Mouse (Mus musculus) cerebellum, postnatal 4 days (tissue): ENCODE results near the gene Pipox.

ENCODE experiments used
- DNase-seq, 2 experiments: peaks; one replicate each; pipeline ENCODE4 v3.0.0; 2022; ENCODE audit warnings: low spot score in 2 of 2, mixed read lengths in 1 of 2

Gene Pipox

DNA sequence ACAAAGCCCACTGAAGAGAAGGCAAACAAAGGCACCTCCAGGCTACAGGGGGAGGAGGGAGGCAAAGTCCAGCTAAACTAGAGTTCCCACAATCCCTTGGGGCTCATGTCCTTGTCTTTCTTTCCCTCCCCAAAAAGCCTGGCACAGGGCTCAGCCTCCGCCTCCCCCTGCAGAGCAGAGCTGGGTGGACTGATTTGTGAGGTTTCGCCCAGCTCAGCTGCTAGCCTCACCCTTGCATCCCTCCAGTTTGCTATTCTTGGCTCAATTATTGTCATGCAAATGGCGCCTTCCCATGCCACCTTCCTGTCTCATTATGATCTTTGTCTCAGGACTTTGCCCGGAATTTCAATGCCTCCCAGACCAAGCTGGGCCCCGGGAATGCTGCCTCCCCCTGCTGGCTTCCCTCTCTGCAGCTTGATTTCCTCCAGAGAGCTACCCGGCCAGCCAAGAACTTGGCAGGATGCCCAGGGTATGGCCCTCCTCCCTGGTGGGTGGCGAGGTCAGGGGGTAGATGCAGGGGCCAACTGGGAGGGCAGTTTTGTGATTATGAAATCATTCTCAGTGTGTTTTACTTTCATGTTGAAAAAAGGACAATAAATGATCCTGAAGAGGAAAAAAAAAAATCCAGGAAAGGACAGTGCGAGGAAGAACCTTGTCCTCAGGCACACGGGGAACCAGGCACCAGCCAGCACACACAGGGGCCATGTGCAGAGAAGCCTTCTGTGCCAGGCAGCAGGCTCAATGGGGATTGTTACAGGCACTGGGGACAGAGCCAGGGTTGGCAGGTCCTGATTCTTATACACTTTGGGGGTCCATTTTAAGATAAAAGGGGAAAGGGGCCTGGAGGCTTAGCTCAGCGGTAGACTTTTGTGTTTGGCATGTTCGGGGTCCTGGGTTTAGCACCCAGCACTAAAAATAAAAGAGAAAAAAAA lies at the start of gene Pipox:
Pipox (minus strand) TSS at position 310 of the 932 bp plus-strand sequence.
- DNase-seq, result peak; percentile 69 to 83

DNA sequence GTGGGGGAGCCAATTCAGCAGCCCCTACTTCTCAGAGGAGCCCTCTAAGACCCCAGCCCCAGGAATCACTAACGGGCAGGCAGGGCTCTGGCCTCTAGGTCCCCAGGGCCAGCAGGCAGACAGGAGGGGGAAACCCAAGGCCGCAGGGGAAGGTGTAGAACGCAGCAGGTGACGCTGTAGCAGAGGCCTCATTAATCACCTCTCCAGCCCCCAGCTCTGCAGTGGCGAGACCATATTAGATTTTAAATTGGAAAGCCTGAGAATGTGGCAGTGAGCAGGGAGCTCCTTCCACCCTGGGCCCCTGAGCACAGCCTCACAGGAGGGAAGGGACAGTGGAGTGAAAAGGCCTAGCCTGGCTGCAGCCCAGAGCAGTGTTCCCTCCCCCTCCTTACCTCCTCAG lies 48.3 kb upstream of the Pipox start:
- no peak for DNase-seq

DNA sequence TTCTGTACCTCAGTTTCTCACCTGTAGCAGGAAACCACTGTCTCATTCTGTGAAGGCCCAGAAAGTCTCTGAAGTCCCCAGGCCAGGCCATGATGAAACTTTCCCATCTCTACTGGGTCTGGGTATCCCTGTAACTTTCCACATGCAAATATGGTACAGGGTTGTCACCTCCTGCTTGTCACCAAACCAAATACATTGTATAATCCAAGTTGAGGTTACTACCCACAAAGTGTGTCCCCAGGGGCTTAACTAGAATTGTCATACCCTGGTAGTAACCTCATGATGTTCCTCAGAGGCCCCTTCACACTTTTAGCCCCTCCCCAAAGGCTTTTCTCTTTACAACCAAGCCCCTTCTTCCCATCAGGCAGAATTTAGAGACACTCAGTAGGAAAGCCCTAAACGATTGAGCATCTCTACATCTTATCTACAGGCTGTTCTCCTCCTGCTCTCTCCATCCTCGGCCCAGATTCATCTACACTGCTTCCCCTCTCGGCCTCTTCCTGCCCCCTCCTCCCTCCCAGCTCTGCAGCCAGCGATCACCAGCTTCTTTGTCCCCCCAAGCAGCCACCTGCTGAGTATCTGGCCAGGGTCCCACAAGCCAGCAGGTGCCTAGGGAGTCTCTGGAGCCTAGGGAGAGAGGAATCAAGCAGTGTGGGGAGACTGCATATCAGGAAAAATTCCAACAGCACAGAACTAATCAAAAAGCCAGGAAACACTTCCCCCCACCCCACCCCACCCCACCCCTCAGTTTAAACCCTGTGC lies 43.9 kb upstream of the Pipox start:
- no peak for DNase-seq

DNA sequence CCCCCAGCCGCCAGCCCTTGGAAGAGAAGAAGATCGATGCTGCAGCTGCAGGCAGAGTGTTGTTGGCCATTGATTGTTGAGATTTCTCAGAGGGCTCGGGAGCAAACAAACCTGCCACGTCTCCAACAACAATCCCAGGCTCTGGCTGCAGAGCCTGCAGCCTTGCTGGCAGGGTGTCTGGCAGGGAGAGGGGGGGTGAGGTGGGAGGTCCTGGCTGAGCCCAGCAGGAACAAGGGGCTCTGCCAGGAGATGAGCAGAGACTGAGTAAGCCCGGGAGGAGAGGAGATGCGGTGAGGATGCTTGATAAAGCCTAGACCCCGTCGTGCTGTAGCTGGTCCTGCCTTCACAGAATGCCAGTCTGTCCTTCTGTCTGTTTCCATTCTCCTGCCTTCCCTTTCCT lies 43.0 kb upstream of the Pipox start:
- DNase-seq, result no peak

DNA sequence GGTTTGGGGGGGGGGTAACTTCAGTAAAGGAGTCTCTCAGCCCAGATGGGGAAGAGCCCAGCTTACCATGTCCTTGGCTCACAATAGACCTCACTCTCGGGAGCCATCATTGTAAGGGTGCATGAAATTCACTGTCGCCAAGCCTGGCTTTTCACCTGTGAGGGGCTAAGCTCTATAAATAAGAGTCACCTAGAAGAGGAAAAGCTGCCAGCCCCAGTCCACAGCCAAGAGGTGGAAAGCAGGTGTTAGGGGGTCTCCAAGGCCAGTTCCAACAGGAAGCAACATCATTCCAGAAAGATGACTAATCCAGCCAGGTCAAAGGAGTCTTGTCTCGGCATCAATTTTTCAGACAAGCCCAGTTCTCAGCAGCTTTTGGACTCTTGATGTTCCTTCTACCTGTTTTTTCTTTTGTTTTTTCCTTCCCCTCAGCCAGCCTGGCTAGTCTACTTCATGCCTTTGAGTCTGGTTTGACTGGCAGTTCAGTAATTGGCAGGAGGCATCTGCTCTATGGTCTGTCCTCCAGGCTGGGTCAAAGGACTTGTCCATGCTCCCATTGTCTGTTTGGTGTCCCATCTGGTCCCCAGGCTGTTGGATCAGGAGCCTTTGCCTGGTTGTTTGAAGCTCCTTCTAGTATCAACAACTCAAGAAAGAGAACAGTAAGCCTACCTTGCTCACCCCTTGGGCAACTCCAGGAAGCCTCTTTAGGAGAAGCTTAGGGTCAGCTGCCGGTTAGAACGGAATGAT lies 40.8 kb upstream of the Pipox start:
- no peak for DNase-seq

DNA sequence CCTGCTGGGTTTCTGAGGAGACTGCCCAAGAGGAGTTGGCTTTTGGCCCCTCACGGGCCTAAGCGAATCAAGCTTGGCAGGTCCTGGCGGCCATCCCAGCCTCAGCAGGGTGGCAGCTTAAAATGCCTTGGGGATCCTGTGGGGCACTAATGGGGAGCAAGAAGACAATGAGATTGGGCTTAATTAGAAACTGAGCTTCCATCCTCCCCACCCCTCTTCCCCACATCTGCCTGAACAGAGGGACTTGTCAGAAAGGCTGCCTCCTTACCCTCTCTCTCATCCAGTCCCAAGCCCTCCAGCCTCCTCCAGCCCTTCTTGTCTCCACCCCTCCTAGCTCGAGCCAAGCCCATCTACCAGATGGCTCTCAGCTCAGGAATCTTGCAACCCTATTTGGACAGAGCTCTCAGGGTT lies 40.2 kb upstream of the Pipox start:
- DNase-seq, result peak in 1 of 2 experiments; percentile 74

DNA sequence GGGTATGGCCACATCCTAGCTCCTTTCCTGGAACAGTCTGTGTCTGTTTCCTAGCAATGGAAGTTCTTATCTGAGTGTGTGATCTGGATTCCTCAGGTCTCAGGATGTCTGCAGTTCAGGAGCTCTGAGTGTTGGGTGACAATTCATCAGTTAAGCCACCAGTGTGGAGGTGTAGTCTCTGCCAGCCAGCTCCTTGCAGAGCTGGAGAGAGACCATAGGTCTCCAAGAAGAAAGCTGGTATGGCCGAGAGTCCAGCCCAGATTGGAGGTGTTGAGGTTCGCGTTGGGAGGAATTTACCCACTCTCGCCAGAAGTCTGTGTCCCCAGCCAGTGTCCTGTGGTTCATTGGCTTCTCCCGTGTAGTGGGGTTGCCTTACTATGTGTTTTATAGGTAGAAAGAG lies 38.7 kb upstream of the Pipox start:
- no peak for DNase-seq

DNA sequence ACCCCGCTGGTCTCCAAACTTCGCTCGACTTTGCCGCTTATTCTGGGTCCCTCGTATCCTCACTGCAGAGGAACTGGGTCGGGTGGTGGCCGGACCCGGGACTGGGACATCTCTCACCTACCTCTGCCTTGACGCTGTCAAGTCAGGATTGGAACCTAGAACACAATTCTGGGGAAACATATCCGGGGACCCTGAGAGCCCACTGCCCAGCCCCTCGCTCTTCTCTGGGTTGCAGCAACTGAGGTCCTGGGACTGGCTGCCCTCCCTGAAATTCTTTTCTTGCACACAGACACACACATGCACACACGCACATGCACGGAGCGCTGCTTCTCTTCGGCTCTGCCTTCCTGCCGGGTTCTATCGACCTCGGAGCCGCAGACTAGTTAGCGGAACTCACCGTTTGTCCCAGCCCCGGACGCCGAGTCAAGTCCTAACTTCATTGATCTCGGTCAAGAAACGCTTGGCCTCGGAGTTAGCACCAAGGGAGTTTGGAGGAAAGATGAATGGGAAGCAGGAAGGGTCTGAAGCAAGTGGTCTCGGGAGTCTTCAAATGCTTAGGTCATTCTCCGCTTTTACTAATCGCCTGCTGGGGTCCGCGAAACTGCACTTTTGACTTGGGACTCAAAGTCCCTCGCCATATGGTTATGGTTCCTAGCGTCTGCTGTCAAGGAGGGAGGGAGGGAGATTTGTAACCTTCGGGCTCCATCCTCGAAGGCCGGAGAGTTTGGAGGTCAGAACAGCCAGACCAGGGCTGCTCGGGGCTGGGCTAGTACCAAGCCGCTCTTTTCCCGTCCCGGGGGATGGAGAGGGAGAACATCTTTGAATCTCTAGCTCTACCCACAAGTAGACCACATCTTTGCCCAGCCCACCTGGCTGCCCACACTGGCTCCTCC lies 37.9 kb upstream of the Pipox start:
- DNase-seq, result no peak

DNA sequence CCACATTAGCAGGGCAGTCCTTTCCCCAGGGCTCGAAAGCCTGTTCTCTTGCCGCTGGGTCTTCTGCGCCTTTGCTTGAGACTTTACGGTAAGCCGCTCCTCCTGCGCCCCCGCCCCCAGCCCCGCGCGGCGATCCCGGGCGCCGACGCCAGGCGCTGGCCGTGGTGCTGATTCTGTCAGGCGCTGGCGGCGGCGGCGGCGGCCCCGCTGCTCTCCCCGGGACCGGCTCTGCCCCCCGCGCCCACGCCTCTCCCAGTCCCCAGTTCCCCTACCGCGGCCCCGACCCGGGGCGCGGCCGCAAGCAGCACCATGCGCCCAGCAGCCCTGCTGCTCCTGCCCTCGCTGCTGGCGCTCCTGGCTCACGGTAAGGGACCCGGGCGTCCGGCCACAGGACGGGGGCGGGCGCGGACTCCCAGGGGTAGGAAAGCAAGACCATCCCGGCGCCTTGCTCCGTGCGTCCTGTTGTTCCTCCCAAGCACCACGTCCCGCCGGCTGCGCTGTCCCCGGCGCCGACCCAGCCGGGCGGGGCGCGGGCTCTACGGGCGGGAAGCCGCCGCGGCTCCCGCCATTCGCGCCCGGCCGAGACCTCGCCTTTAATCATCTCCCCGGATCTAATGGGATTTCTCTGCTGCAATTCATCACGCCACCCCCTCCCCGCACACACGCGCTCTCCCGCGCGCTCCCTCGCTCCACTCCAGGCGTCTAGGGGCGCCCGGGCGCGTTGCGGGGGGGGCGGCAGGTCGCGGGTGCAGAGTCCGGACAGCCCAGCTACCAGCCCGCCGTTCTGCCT lies 37.0 kb upstream of the Pipox start, which contains the start of gene Sez6:
Sez6 (plus strand) TSS at position 50 of the 790 bp plus-strand sequence.
- DNase-seq, result peak; percentile 65 to 86

DNA sequence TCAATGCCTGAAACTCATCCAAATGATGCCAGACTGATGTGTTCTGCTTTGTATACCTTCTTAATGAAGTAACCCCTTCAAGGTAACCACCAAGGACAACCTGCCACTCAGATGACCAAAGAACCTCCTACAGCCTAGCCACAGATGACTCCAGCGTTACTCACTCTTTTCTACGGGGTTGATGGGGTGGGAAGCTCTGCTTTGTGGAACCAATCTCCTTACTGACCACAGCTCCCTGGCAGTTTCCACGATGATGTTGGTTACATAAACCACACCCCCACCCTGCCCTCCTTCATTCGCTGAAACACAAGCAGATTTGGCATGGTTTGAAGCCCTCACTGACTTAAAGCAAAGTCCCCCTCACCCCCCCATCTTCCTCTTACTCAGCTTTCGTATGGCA lies 33.9 kb upstream of the Pipox start:
- no peak for DNase-seq

DNA sequence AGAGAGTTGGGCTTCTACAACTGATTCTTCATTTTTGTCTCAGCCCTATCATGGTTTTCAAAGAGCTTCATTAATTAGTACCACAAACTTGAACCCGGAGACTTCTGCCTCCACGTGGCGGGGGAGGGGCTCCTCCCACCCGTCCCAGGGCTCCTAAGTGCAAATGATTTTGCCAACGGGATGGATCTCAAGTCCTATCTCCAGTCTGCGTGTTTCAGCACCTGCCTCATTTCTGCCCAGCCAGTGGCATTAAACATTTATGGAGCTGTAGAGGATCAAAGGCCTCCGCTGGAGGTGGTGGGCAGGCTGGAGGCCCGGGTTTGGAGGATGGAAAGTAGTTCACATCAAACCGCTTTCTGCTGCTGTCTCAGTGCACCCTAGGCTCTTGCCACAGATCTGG lies 32.8 kb upstream of the Pipox start:
- no peak for DNase-seq

DNA sequence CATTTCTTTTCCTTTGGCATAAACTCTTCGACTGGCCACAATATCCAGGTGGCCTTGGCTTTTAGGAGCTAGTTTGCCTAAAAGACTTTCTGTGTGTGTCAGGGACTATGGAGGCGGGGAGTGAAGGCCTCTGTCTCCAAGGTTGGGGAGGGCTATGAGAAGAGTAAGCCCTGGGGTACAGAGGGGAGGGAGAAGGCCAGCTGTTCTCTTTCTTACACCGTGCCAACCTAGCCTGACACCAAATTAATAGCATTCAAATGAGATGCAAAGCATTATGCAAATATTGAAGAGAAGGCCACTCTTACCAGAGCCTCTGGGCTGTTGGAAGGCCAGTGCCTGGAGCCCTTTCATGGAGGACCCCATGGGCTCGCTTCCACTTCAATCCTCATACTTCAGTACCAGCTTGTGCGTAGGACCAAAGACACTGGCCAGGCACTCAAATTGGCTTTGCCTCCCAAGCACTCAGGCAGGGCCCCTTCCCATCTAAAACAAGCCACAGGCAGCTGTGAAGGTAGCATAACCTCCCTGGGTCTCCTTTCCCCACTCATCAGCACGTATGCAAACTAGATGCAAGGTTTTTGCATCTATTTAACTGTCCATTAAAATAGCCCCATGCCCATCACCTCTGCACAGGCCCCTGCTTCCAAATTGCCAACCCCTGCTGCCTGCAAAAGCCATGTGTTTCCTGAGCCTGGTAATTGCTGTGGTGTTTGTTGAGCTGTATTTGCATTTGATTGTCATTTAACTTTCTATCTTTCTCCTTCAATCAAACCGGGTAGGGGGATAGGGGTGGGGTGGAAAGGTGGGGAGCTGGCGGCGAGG lies 32.2 kb upstream of the Pipox start:
- no peak for DNase-seq

DNA sequence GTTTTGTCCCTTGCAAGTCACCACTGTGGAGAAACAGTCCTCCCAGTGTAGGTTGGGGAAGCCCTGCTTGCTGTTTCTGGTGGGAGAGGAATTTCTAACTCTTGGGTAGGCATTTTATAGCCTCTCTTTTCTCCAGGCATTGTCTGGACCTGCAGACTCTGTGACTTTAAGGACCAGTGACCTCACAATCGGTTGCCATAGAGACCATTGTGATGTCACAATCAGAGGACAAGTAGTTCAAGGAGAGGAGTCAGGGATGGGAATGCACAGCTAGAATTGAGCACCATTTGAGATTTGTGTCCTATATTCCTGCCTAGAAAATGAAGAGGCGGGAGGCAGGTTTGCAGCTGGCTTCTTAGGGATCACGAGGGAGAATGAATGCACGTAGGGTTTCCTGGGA lies 29.4 kb upstream of the Pipox start:
- DNase-seq, result no peak

DNA sequence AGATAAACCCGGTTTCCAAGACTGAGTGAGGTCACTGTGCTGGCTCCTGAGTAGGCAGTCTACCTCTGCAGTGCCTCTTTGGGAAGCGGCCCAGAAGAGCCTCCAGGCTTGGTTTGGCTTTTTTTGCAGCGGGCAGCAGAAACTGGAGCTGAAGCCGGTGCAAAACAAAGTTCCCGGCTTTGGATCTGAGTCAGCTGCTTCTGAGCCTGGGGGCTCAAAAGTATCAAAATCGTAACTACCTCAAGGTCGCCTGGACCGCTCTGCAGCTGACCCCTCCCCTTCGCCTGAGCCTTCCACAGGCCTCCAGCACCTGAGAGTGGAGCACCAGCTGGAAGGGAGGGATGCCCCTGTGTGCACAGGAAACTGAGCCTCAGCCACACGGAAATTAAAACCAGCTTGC lies 23.3 kb upstream of the Pipox start:
- DNase-seq, result no peak

DNA sequence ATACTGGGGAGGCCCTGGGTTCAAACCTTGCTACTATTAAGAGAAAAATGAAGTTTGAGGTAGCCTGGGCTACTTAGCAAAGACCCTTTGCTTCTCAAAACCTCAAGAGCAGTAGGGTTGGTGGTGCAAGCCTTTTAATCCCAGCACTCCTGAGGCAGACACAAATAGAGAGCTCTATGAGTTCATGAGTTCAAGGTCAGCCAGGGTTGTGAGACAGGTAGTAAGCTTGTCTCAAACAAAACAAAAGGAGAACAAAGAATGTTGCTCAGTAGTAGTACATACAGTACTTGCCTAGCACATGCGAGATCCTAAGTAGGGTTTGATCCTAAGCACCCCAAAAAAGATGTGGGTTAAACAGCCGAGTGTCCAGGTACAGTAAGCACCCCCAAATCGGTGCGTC lies 22.8 kb upstream of the Pipox start:
- DNase-seq, result no peak

DNA sequence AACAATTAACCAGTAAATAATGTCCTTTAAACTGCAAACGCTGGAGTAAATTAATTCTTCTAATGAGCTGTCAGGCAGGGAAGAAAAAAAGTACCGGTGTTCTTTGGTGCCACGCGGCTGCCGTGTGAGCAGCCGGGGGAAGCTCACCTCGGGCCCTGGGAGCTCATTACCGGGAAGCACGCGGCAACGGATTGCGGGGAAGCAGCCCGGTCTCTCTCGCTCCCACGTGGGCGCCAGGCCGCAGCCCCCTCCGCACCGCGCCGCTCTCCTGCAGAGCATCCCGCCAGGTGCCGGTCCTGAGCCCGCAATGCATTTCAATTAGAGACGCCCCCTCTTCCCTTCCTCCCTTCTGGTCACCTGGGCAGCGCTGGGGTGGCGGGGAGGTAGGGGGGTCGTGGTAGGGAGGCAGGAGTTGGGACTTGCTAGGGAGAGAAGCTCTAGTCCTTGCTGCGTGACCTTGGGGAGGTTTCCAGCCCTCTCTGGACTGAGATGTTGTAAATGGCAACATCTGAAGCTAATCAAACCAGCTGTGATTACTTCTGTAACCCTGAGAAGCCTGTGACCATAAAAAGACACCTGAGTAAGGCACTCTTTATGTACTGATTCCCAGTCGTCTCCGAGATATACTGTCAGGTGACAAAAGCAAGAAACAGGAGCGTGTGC lies 20.8 kb upstream of the Pipox start:
- DNase-seq, result no peak

DNA sequence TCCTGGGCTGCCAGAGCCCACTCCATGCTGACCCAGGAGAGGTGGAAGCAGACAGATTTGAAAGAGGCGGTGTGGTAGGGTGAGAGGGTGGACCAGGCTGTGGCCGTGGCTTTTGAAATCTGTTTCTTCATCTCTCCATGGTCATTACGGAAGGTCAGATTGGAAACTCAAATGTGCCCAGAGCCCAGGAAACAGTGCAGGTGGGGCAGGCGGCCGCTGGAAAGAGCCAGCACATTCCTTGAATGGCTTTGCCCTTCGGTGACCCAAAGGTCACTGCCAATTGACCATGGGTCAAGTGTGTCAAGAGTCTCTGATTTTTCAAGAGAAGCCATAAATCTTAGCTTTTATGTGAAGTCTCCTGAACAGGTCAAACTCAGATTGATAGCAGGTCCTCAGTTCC lies 19.6 kb upstream of the Pipox start:
- DNase-seq, result no peak

DNA sequence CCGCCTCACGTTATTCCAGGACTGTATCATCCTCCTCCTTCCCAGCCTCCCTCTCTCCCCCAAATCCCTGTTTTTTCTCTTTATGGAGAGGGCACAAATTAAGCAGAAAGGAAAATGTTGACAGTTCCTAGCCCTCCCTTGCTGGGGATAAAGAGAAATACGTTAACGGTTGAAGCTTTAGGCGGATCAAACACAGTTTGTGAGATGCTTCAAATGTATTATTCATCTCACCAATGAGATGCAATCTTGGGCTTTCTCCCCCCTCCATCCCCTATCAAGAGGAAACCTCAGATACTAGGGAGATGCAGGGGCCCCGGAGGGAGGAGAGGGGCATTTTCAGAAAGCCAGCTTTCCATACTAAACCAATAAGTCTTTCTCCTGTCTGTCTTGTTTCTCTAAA lies 15.9 kb upstream of the Pipox start:
- no peak for DNase-seq

DNA sequence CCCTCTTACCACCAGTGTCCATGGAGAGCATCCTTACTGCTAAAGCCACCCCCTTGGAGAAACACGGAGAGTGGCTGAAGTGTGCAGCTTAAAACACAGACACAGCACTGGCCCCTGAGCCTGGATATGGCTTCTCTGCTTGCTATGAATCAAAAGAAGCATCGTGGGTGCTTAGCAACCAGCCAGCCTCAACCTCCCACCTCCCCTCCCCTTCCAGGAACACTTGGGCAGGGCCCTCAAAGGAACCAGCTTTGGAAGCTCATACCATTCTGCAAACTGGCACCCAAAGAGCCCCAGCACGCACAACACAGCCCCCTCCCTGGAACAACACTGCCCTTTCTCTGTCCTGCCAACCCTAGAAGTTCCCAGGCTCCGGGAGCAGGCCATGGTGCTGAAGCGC lies 15.5 kb upstream of the Pipox start:
- DNase-seq, result no peak
